Mouse (Mus musculus): ENCODE measurements around the gene 1810049J17Rik. TPM values are rescaled to one million over a fixed set of nuclear protein-coding genes. Genes with fewer than 3 reads are reported as not detected.

Gene 1810049J17Rik
- polyA plus RNA-seq, 1 experiment from 2014 or later = not detected

Other genes starting within 250 kb of the 1810049J17Rik start
- gene Zfr, start 204.1 kb downstream of the 1810049J17Rik start, polyA plus RNA-seq (2014; fragmentation: Nextera tagmentation; extraction: Ambion mirVana) = 113 and 118 TPM in 2 replicates
- gene Mtmr12, start 116.9 kb downstream of the 1810049J17Rik start, polyA plus RNA-seq (2014; fragmentation: Nextera tagmentation; extraction: Ambion mirVana) = 15.5 and 16.6 TPM in 2 replicates
- gene Golph3, start 449 bp downstream of the 1810049J17Rik start, polyA plus RNA-seq (2014; fragmentation: Nextera tagmentation; extraction: Ambion mirVana) = 85.8 and 93.7 TPM in 2 replicates